34 mouse cellular contexts compared by ENCODE assay signal in the genomic region with DNA sequence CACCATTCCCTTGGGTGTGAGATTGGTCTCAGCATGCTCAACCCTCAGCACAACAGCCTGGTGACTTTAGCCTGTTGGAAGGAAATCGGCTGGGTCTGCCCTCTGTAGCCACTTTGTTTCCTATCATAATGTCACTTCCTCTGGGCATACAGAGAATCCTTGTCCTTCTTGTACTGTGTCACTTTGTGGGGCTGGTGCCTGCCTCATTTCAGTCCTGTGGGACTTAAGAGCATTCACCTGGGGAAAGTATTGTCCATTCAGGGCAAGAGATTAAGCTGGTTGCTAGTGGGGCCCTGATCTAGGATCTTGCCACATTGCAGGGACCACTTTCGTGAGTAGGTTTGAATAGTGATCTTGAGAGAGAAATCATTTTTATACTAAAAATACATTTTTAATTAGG.
"Had no signal": no experiment of that assay in that cellular context is flagged by ENCODE, and none has a peak within 500 bp of the region (broad histone marks: within the 10 kb centered on the region; RNA-seq: fewer than 3 reads in every experiment).

No protein-coding gene starts in this region.

- H3K9me3 ChIP-seq: heart, embryonic 10.5 days; heart, embryonic 13.5 days; heart, embryonic 15.5 days; hindbrain, embryonic 10.5 days; hindbrain, embryonic 12.5 days; hindbrain, embryonic 13.5 days; hindbrain, embryonic 15.5 days; intestine, embryonic 15.5 days; kidney, embryonic 15.5 days had no signal

- H3K9ac ChIP-seq: heart, embryonic 12.5 days; heart, embryonic 13.5 days; heart, embryonic 15.5 days; hindbrain, embryonic 12.5 days; hindbrain, embryonic 13.5 days; hindbrain, embryonic 14.5 days; hindbrain, embryonic 15.5 days; intestine, embryonic 15.5 days; kidney, embryonic 15.5 days had no signal

- H3K4me2 ChIP-seq: heart, embryonic 11.5 days; heart, embryonic 12.5 days; heart, embryonic 13.5 days; heart, embryonic 15.5 days; hindbrain, embryonic 12.5 days; hindbrain, embryonic 13.5 days; hindbrain, embryonic 14.5 days; hindbrain, embryonic 15.5 days; intestine, embryonic 15.5 days; kidney, embryonic 15.5 days had no signal

- H3K27me3 ChIP-seq: heart, embryonic 12.5 days; heart, embryonic 13.5 days; heart, embryonic 15.5 days; hindbrain, embryonic 12.5 days; hindbrain, embryonic 13.5 days; hindbrain, embryonic 15.5 days; intestine, embryonic 15.5 days; kidney, embryonic 15.5 days had no signal

- DNase-seq: heart, postnatal 10 days; heart, postnatal 14 days; heart, postnatal 36 days; kidney, adult 11 months; kidney, adult 18-20 months; kidney, adult 2 months; kidney, adult 8-10 months; kidney, adult 9 months; kidney, postnatal 10 days; kidney, postnatal 14 days; kidney, postnatal 25 days; kidney, postnatal 36 days; kidney, postnatal 4 days; layer of hippocampus, adult 9-11 months; layer of hippocampus, postnatal 36 days had no signal

- H3K4me1 ChIP-seq: hindbrain, embryonic 10.5 days; hindbrain, embryonic 12.5 days; hindbrain, embryonic 13.5 days; hindbrain, embryonic 15.5 days; intestine, embryonic 15.5 days had no signal

- H3K36me3 ChIP-seq: heart, embryonic 10.5 days; heart, embryonic 12.5 days; heart, embryonic 13.5 days; heart, embryonic 15.5 days; hindbrain, embryonic 10.5 days; hindbrain, embryonic 12.5 days; hindbrain, embryonic 13.5 days; hindbrain, embryonic 15.5 days; intestine, embryonic 15.5 days; kidney, embryonic 15.5 days had no signal

- H3K4me3 ChIP-seq: heart, embryonic 10.5 days; heart, embryonic 12.5 days; heart, embryonic 13.5 days; heart, embryonic 15.5 days; hindbrain, embryonic 10.5 days; hindbrain, embryonic 12.5 days; hindbrain, embryonic 13.5 days; hindbrain, embryonic 15.5 days; intestine, embryonic 15.5 days; kidney, embryonic 15.5 days; layer of hippocampus, adult 2 months had no signal

- H3K27ac ChIP-seq: heart, embryonic 10.5 days; heart, embryonic 13.5 days; heart, embryonic 15.5 days; hindbrain, embryonic 10.5 days; hindbrain, embryonic 12.5 days; hindbrain, embryonic 13.5 days; hindbrain, embryonic 14.5 days; hindbrain, embryonic 15.5 days; hindbrain, postnatal 0 days; intestine, embryonic 15.5 days; kidney, embryonic 15.5 days; kidney, postnatal 0 days; layer of hippocampus, adult 2 months had no signal

- ATAC-seq: hindbrain, embryonic 16.5 days; hindbrain, postnatal 0 days; inflammation-experienced regulatory T-cells, adult 6 months; intestine, embryonic 15.5 days; intestine, embryonic 16.5 days; intestine, postnatal 0 days had no signal
